Mouse (Mus musculus) E14TG2a.4 (cell line): ENCODE data around the gene Nde1.
A peak's percentile ranks its signal among the peaks of the same experiment; 100 is the strongest.
"Not testable (repeated sequence)": the region's sequence is repeated elsewhere in the genome, so short reads cannot be mapped to it uniquely, and the experiment has no call there.

ENCODE experiments used
- H3K27me3 ChIP-seq: 2 replicates; pipeline ENCODE4 v1.6.1; 2014; ENCODE audit warnings: low read length, control low read depth; ENCODE audit not compliant: insufficient read depth
- H3K36me3 ChIP-seq: 2 replicates; pipeline ENCODE4 v1.6.1; 2014; ENCODE audit warnings: low read length, control low read depth; ENCODE audit not compliant: insufficient read depth
- H3K4me1 ChIP-seq: replicated peaks from 2 replicates; pipeline ENCODE4 v1.6.1; 2014; ENCODE audit warnings: low read depth, low read length, control low read depth
- H3K4me3 ChIP-seq: replicated peaks from 2 replicates; pipeline ENCODE4 v1.5.1; 2014; ENCODE audit warnings: mild to moderate bottlenecking, low read length
- H3K9me3 ChIP-seq: 2 replicates; pipeline ENCODE4 v1.6.1; 2014; ENCODE audit warnings: low read length, control low read depth
- CTCF ChIP-seq: conservative IDR thresholded peaks from 2 replicates; pipeline ENCODE4 v1.5.1; 2014; ENCODE audit warnings: low read length
- NANOG ChIP-seq: IDR thresholded peaks from 2 replicates; pipeline ENCODE4 v1.6.1; 2014; ENCODE audit warnings: borderline replicate concordance, low read length, mixed read lengths
- POU5F1 ChIP-seq: IDR thresholded peaks from 2 replicates; pipeline ENCODE4 v1.6.1; 2014; ENCODE audit warnings: low read length, borderline replicate concordance

The Nde1 gene

GRCm38 (mm10) chr16:14130796-14131195 lies 32.3 kb upstream of the Nde1 start:
- H3K4me1 ChIP-seq = peaks cover 3% of the 10 kb centered on the region; the same call in 1 of the 2 replicates
- H3K9me3 ChIP-seq = no peaks in the 10 kb centered on the region
- H3K27me3 ChIP-seq = no peaks in the 10 kb centered on the region
- TF ChIP-seq NANOG (no peak), CTCF (no peak), POU5F1 (no peak)
- peaks cover 100% of the 10 kb centered on the region for H3K36me3 ChIP-seq
- H3K4me3 ChIP-seq = no peak overlapping the region

- H3K9me3 ChIP-seq = no peaks in the 10 kb centered on the region
- no peaks in the 10 kb centered on the region for H3K4me1 ChIP-seq
- H3K27me3 ChIP-seq = no peaks in the 10 kb centered on the region
- H3K4me3 ChIP-seq = no peak overlapping the region
- peak; percentile 16 for TF ChIP-seq CTCF
- no peak for TF ChIP-seq POU5F1
- H3K36me3 ChIP-seq = peaks cover 100% of the 10 kb centered on the region
Observed at GRCm38 (mm10) chr16:14131376-14131775, 31.7 kb upstream of the Nde1 start.

- H3K27me3 ChIP-seq = no peaks in the 10 kb centered on the region
- no peaks in the 10 kb centered on the region for H3K9me3 ChIP-seq
- peaks cover 100% of the 10 kb centered on the region for H3K36me3 ChIP-seq
- TF ChIP-seq NANOG = no peak
- no peak for TF ChIP-seq POU5F1
- no peak for TF ChIP-seq CTCF
- H3K4me1 ChIP-seq = no peaks in the 10 kb centered on the region
- H3K4me3 ChIP-seq = no peak overlapping the region
Observed at GRCm38 (mm10) chr16:14131838-14132237, 31.2 kb upstream of the Nde1 start.

GRCm38 (mm10) chr16:14135014-14135413 lies 28.1 kb upstream of the Nde1 start:
- no peaks in the 10 kb centered on the region for H3K9me3 ChIP-seq
- TF ChIP-seq CTCF = no peak
- no peak for TF ChIP-seq POU5F1
- TF ChIP-seq NANOG = no peak
- peaks cover 97% of the 10 kb centered on the region for H3K36me3 ChIP-seq
- H3K27me3 ChIP-seq = no peaks in the 10 kb centered on the region
- H3K4me1 ChIP-seq = no peaks in the 10 kb centered on the region
- H3K4me3 ChIP-seq = no peak overlapping the region

- H3K27me3 ChIP-seq = no peaks in the 10 kb centered on the region
- no peak overlapping the region for H3K4me3 ChIP-seq
- TF ChIP-seq NANOG = no peak
- H3K9me3 ChIP-seq = no peaks in the 10 kb centered on the region
- H3K36me3 ChIP-seq = peaks cover 97% of the 10 kb centered on the region
- H3K4me1 ChIP-seq = no peaks in the 10 kb centered on the region
Observed at GRCm38 (mm10) chr16:14137976-14138561, 25.0 kb upstream of the Nde1 start.

- H3K27me3 ChIP-seq = no peaks in the 10 kb centered on the region
- no peak for TF ChIP-seq NANOG
- no peak for TF ChIP-seq POU5F1
- no peak for TF ChIP-seq CTCF
- no peak overlapping the region for H3K4me3 ChIP-seq
- no peaks in the 10 kb centered on the region for H3K9me3 ChIP-seq
- H3K36me3 ChIP-seq = peaks cover 96% of the 10 kb centered on the region
- H3K4me1 ChIP-seq = no peaks in the 10 kb centered on the region; the same call in 1 of the 2 replicates
Observed at GRCm38 (mm10) chr16:14139106-14139505, 24.0 kb upstream of the Nde1 start.

GRCm38 (mm10) chr16:14143298-14143697 lies 19.8 kb upstream of the Nde1 start:
- Histone ChIP-seq H3K4me3 (no peak overlapping the region), H3K27me3 (no peaks in the 10 kb centered on the region), H3K36me3 (peaks cover 89% of the 10 kb centered on the region), H3K9me3 (no peaks in the 10 kb centered on the region), H3K4me1 (no peaks in the 10 kb centered on the region; the same call in 1 of the 2 replicates)
- no peak for TF ChIP-seq NANOG
- no peak for TF ChIP-seq POU5F1
- no peak for TF ChIP-seq CTCF

GRCm38 (mm10) chr16:14147712-14148111 lies 15.4 kb upstream of the Nde1 start:
- H3K27me3 ChIP-seq = no peaks in the 10 kb centered on the region
- H3K4me3 ChIP-seq = no peak overlapping the region
- H3K4me1 ChIP-seq = no peaks in the 10 kb centered on the region; the same call in 1 of the 2 replicates
- H3K9me3 ChIP-seq = no peaks in the 10 kb centered on the region
- no peak for TF ChIP-seq CTCF
- no peak for TF ChIP-seq NANOG
- TF ChIP-seq POU5F1 = no peak
- H3K36me3 ChIP-seq = peaks cover 88% of the 10 kb centered on the region

- H3K4me3 ChIP-seq = no peak overlapping the region
- peaks cover 78% of the 10 kb centered on the region for H3K36me3 ChIP-seq
- no peaks in the 10 kb centered on the region for H3K9me3 ChIP-seq
- no peaks in the 10 kb centered on the region for H3K27me3 ChIP-seq
- no peak for TF ChIP-seq POU5F1
- no peaks in the 10 kb centered on the region for H3K4me1 ChIP-seq
Observed at GRCm38 (mm10) chr16:14151718-14152117, 11.4 kb upstream of the Nde1 start.

- Histone ChIP-seq H3K36me3 (peaks cover 51% of the 10 kb centered on the region), H3K4me1 (peaks cover 22% of the 10 kb centered on the region)
- not testable (repeated sequence) for H3K9me3 ChIP-seq, H3K27me3 ChIP-seq, H3K4me3 ChIP-seq
Observed at GRCm38 (mm10) chr16:14155638-14156037, 7.4 kb upstream of the Nde1 start.
